Mouse (Mus musculus) mature B cell (primary cell): ENCODE measurements around the gene Rhbdd1.

Source experiments
- in situ Hi-C: fragments of 300-500 bp; cut with MboI; formaldehyde crosslinking; loops from 2 replicates; pipeline ENCODE4 v1.14.3; 2019

Gene Rhbdd1

DNA sequence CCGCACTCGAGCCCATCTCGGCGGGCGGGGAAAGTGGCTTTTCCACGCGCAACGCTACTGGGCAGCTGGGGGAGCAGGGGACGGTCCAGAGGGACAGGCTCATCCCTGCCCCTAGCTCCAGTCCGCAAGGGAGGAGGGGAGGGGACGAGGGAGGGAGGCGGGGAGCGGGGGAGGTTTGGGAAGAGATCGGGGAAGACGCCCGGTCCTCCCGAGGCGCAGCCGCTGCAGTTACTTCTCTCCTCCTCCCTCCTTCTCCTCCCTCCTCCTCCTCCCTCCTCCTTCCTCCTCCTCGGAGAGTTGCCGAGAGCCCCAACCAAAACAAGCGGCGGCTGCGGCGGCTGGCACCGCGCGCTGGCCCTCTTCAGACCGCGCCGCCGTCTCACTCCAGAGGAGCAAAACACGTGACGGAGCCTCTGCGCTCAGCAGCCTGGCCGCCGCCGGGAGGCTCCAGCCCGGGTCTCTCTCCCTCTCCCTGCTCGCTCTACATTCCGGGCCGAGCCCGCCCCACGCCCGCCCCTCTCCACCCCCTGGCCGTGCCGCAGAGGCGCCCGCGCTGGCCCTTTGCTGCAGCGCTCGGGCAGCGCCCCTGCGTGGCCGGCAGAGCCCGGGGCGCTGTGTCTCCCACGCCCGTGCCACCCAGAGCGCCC lies 25.0 kb upstream of the Rhbdd1 start, which contains the start of gene Irs1:
TSS of gene Irs1 (minus strand) at position 266 of the 647 bp plus-strand sequence.
- in situ Hi-C loops = loop anchor here (10.0 kb wide), 1 partner anchor 976 kb away; no protein-coding TSS in a partner anchor

DNA sequence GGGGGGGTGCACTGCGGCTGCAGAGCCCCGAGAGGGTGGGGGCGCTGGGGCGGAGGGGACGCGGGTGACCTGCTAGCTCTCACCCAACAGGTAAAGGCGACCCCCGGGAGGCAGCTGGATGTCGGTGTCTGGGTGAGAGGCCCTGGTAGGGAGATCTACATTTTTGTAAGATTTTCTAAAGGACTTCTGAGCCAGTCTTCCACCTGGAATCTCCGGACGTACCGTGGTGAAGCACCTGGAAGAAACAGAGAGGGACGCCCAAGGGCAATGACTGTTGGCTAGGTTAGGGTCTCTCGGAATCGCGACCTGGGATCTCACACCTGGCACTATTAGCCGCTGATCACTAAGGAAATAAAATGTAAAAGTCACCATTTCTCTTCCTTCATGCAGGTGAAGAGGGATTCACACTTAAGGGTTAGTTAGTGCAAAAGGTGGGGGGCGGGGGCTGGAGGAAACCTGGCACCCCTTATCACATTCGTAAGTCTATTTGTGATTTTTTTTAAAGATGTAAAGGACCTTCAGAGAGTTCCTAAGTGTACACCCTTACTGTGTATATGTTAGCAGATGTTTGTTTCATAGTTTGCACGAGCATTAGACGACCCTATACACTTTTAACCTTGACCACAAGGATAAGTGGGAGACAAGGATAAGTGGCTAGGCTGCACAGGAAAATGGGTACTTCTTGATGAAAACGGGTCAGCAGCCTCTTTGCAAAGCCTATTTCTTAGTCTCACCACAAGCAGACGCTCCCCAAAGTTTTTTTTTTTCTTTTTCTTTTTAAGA lies 24.1 kb upstream of the Rhbdd1 start:
- in situ Hi-C loops = loop anchor here (10.0 kb wide), 1 partner anchor 977 kb away; no protein-coding TSS in a partner anchor

DNA sequence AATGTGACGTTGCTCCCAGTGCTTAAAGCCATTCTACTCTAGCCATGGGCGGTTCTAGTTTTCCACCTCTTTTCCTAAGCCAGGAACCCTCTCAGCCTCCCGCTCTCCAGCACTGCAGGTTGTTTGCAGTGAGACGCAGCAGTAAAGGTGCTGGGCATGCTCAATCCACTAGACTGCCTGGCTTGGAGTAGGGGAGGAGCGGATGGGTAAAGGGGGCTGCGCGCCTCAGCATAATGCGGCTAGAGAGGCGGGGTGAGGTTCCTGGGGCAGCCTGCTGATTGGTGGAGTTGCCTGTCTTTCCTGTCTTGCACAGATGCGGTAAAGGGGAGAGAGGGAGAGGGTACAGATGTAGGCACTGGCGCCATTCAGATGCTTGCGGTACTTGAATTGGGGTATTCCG lies 23.5 kb upstream of the Rhbdd1 start:
- in situ Hi-C loops = loop anchor here (10.0 kb wide), 1 partner anchor 978 kb away; no protein-coding TSS in a partner anchor

DNA sequence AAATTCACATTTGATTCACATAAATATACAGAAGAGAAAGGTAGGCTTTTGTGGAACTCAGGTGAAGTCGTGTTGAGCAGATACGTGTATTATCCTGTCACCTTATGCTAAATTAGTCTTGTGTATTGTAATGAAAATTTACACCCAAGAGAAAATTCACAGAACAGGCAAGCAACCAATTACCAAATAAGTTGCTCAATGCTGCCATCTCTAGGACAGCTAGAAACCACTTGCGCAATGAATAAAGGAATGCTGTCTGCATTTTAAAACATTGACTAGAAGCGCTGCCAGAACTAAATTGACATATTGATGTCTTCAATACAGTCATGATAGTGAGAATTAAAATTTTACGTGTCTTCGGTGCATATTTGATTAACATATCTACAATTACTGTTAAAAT lies 22.1 kb upstream of the Rhbdd1 start:
- in situ Hi-C loops = loop anchor here (10.0 kb wide), 1 partner anchor 979 kb away; no protein-coding TSS in a partner anchor

DNA sequence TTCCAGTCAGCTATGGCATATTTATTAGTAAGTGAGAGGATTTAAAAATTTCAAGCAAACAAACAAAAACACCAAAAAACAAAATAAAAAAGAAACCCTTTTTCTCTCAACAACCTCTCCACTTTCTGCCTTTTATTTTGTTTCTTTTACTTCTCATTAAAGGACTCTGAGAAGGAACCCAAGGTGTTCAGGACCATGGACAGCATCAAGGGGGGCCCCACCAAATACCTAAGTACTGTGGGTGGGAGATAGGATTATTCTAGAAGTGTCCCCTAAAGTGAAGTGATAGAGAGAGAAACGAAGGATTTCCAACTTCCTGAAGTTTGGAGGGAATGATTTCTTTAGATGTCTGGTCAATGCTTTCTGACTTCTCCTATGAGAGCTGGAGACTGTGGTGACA lies 17.7 kb upstream of the Rhbdd1 start:
- in situ Hi-C loops = loop anchor here (10.0 kb wide), 1 partner anchor 984 kb away; no protein-coding TSS in a partner anchor

DNA sequence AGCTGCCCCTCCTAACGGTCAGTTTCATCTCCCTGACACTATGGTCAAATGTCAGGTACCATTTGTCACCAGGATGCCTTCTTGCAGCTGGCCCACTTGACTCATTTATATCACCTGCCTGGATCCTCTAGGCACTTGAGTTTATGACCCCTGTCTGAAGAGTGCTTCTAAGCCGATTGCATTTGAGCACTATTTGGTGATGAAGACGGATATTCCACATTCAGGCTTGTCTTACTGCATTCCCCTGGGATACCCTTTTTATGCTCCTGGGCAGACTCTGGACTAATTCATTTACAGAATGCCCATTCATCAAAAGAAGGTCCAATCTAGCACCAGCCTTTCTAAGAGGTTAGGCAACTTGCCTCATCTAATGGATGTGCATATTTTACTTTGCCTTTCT lies 11.8 kb upstream of the Rhbdd1 start:
- in situ Hi-C loops = no loop called here

DNA sequence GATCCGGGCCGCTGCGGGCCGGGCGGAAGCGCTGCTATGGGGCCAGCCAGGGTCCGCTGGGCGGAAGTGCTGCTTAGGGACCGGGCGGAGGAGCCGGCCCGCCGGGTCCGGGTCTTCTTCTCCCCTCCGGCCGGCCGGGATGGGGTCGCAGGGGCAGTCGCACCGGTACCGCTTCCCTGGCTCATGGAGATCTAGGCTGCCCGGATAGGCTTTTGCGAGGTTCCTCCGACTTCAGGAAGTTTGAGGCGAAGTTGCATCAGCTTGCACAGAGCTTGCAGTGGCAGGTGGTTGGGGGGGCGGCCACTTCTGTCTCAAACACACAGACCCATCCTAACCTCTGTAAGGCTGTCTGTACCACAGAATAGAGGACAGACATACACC lies 484 bp downstream of the Rhbdd1 start:
- in situ Hi-C loops = no loop called here

DNA sequence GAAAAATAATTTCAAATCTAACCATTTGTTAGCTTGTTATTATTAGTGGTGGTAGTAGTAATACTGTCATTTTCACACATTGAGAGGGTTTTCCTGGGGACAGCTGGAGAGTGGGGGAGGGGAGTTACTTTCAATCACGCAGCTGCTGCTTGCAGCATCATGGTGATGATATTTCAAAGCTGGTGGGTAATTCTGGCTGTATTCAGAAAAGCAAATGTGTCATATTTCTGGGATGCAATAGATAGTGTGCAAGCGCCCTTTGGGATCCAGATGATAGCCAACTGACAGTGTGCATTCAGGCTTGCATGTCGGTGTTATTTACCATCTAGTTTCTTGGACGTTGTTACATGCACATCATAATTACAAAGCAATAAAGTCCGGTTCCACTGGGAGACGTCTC lies 4.2 kb downstream of the Rhbdd1 start:
- in situ Hi-C loops = no loop called here

DNA sequence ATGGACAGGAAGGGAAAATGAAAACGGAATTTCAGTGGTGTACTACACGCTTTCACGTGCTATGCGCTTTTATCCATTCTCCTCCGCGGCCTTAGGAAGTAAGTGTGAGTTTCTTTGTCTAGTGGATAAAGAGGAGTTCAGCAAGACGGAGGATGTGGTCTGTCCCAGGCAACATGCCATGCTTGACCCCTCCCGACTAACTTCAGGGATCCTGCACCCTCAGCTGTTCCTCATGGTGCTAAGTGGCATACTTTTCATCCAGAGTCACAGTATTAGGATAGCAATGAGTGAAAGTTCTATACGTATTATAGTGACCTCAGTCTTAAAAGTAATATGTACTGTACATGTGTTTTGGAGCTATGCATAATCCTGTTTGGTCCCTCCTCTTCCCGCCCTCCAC lies 4.6 kb downstream of the Rhbdd1 start:
- in situ Hi-C loops = no loop called here

DNA sequence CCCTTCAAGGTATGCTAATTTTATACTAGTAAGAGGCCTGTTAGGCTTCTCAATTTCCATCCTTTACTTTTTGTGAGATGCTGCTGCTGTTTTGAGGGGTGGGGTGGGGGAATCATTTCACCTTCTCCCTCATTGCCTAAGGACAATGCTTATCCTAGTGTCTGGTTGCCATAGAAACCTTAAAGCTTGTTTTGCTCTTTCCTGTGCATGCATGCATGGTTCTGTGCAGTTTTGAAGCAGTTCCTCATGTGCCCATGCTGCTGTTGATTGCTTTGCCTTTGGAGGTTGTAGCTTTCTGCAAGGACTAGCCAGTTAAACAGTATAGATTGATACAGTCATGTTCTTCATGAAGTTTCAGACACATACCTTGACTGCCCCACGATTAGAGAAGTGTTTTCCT lies 5.2 kb downstream of the Rhbdd1 start:
- in situ Hi-C loops = no loop called here

DNA sequence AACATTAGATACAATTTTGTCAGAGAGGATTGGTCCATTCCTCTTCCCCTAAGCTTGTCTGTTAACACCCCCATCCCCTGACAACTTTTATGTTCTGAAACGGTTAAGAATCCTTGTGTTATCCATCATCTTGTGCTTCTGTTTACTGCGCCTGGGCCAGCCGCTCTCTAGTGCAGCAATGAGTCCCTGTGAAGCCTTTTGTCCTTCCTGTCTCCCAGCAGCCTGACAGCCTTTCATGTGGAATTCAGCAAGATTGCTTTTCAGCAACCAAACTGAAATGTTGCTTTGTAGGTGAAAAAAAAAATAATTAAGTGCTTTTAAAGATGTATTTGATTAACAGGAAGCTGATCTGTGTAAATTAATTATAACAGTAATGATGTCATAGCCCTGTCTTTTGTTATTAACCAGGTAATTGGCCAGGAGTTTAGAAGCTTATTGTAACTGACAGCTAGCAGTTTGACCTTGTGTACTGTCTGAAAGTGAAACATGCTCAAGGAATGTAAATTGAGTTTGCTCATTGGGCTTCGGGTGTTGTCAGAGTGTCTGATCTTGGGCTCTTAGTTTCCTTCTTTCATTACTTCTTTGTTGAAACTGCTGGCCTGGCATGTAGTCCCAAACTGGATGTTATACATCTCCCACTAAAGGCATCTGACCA lies 8.0 kb downstream of the Rhbdd1 start:
- in situ Hi-C loops = no loop called here

DNA sequence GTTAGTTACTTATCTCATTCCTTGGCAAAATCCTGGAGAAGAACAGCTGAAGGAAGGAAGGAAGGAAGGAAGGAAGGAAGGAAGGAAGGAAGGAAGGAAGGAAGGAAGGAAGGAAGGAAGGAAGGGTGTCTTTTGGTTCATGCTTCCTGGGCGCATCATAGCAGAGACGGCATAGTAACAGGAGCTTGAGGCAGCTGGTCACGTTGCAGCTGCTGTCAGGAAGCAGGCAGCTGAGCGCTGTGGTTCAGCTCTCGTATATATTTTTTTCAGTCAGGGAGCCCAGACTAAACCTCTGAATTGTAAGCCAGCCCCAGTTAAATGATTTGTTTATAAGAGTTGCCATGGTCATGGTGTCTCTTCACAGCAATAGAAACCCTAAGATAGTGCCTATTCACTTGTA lies 9.9 kb downstream of the Rhbdd1 start:
- in situ Hi-C loops = no loop called here

DNA sequence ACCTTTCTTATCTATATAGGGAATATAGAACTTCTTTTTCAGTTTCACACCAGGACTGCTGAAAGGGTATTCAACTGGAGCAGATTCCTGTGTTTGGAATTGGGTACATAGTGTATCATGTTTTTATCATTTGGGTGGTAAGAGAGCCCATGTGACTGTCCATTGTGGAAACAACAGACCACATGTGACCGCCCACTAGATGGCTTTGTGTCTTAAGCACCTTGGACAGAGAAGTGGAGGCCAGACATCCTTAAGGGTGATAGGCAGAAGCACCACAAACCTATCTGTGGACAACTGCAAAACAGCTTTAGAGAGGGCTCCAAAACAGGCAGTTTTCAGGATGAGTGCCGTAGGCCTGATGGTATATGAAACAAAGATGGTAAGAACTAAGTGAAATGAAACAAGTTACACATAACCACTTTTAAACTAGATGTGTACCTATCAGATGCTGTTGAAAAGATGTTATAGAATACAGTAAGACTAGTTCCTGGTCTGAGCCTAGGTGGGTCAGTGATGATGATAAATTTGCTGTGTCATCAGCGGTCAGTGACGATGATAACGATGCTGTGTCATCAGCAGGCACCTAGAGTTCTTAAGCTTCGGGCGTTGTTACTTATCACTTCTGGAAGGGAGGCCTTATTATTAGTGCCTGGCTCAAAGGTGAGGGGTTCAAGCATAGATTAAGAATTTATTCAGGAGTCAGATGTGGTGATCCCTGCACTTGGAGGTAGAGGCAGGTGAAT lies 12.0 kb downstream of the Rhbdd1 start:
- in situ Hi-C loops = no loop called here

DNA sequence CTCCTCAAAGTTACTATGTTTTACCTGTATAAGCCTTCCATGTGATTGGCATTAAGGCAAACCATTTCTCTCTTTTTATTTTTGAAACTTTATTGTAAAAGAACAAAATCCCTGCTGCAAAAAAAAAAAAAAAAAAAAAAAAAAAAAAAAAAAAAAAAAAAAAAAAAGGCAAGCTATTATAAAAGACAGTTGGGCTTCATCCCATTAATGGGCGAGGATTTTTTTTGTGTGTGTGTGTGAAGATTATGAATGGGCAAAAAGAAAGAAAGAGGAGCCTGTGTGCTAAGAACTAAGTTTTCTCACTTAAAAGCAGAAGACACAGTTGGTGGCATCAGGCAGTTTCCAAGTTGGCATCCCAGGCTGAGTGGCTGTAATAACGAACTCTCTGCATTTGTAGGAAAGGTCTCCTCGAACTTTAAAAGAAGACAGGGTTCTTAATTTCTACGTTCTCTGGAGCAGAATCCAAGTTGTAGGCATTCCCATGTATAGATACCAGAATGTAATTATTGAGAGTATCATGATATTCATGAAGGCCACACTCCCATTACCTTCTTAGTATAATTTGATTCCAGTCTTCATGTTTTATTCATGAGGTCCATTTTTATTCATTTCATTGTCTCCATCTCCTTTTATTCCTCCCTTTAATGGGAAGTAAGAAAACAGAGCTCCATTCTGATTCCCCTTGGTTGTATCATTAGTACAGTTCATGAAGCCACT lies 13.1 kb downstream of the Rhbdd1 start:
- in situ Hi-C loops = no loop called here

DNA sequence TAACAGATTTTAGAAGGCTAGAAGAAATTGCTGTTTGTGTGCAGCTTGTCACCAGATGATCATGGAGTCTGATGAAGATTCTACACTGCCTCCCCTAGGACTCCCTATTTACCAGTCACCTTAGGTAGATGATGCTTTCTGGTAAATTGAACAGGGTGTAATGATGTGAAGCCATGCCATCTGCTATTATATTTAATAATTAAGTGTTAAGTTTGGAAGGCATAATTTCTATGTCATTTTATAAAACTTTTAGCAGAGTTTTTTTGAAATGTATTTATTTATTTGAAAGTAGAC lies 13.6 kb downstream of the Rhbdd1 start:
- in situ Hi-C loops = no loop called here

DNA sequence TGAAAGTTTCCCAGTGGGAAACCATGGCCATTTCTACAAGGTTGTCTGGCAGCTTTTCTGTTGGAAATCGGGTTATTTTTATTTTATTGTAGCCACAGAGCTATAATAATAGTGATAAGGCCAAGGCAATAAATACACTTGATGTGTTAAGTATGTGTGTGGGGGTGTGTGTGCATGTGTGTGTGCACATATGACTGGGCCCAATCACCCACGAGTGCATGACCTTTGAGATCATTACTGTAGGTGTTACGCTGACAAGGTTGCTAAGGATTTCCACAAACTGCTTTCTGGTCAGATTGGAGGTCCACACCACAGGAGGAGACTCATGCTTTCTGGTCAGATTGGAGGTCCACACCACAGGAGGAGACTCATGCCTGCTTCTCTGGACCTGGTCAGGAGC lies 18.3 kb downstream of the Rhbdd1 start:
- in situ Hi-C loops = no loop called here

DNA sequence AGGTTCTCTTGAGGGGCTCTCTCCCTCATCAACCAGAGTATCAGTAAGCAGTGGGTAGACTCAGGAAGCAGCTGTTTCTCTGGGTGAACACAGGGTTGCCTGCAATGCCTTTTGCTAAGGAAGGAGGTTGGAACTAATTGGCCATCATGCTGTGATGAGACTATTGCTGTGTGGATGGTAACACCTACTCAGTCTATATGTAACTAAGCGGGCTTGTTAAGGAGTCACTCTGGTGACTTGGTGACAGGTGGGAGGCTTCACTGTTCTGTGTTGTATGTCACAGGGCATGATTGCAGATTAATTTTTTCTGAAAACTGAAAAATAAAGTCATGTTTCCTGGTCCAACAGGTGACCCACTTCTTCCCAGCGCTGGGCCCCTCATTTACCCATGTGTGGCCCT lies 36.8 kb downstream of the Rhbdd1 start:
- in situ Hi-C loops = no loop called here

DNA sequence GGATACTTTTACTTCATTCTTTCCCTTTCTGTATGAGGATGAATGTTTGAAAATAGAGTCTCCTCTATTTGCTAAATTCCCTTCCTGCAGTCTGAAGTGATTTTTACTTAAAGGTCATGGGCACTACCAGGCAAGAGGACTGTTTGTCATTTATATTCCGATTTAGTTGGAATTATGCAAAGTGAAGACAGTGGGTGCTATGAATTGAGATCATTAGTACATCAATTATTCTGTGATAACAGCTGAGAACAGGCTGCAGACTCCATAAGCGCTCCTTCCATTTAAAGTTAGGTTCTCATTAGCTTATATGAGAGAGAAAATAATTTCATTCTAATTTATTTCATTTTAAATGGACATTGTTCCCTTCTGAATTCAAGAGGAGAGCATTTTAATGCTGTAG lies 37.5 kb downstream of the Rhbdd1 start:
- in situ Hi-C loops = no loop called here

DNA sequence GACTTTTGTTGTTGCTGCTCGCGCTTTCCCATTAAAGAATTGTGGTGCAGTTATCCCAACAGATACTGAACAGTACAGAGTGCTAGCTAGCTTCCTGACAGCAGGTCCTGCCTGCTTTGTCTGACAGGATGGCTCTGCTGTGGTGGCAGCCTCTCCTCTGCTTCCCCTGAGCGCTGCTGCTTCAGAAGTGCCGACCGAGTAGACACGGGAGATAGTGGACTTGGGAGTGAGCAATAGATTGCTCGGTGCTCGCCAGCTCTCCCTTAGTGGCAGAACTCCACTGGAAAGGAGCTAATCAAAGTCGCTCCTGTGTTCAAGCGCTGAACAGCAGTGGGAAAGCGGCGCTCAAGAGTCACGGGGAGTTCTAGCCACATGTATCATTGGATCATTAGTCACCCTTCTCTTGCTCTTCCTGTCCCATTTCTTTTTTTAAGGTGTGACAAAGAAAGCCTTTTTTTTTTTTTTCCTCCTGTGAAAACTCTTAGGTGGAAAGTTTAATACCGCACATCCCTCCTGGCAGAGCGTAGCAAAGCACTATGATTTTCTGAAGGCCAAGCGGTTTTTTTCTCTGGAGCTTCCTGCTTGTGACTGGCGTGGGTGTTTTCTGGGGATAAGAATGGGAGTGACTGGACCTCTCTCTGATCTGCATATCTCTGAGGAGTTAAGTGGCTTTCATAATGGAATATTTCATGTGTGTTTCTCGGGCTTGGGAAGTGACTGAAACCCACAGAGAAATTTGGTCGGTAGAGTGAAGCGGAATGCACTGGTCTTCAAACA lies 42.8 kb downstream of the Rhbdd1 start:
- in situ Hi-C loops = no loop called here

DNA sequence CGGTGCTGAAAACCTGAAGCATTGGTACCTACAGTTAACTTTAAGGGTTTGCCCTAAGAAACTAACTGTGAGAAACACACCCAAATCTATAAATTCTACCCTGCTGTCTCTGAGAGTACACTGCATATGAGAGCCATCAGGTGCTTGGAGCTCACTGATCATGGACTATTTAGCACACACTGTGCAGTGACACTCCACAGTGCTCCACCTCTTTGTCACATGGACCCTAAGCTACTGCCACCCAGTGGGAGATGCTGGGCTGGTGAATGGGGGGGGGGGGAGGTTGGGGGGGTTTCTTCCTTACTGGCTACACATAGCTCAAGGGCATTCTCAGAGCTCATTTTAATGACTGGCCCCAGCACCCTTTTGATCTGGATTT lies 43.4 kb downstream of the Rhbdd1 start:
- in situ Hi-C loops = no loop called here

DNA sequence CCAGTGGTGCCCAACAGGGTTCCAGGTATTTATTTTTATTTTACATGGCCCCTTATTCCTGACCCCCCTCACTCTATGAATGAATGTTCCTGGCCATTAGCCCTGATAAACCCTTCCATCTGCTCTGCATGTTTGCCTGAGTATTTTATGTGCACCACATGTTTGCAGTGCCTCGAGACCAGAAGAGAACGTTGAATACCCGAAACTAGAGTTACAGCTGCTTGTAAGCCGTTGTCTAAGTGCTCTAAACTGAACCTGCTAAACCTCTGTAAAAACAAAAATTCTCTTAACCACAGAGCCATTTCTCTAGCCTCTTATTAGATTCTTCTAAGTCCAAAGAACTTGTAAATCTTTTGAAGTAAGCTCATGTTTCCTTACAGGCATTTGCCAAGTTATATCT lies 45.0 kb downstream of the Rhbdd1 start:
- in situ Hi-C loops = no loop called here
